Mouse (Mus musculus): ENCODE data around the gene Zfp1.

Gene Zfp1

DNA sequence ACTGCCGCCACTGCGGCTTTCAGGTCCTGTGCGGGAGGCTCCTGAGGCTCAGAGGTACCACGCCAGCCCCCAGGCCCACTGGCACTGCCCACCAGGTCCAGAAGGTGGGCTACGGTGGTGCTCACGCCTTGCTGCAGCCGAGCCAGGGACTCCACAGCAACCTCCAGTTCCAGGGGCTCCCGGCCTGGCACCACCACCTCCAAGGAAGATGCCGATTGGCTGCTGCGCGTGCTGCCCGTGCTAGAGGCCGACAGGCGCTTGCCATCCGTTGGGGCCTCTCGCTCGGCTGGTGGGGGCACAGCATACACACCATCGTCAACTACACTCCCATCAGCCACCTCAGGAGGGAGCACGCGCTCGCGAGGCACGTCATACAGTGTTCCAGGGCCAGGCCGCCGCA is 70.6 kb downstream of the Zfp1 start:
- DNase-seq (ENCODE audit: low spot score): no peak

DNA sequence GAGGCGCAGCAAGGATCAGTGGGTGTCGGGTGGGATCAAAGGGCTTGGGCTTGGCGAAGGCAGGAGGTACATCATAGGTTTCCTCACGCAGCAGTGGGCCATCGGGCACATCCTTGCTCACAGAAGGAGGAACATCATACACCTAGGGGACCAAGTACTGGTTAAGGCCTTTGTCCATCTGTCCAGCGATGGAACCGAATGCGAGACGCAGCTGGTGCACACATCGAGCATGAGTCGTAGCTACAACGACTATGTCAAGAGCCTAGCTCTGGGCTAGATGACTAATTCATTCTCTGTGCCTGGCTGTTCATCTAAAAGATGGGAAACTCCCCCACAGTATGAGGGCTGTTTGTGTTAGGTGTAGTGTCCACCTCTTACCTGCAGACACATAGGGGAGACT is 71.1 kb downstream of the Zfp1 start:
- no peak for DNase-seq (ENCODE audit: low spot score)

DNA sequence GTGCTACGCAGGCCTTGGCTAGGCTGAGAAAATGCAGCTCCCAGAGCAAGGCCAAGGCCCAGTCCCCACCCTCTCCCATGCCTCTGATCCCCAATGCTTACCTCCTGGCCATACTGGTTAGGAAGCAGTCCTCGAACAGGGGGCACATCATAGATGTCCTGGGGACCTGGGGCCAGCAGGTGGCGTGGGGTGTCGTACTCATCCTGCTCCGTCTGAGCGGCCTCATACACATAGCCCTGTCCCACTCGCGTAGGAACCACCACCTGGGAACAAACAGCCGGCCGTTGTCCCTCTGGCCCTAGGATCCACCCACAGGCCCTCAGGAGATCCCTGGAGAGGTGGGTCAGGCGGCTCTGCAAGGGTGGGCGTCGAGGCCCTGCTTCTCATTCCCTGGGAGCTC is 72.3 kb downstream of the Zfp1 start:
- DNase-seq (ENCODE audit: low spot score): no peak

DNA sequence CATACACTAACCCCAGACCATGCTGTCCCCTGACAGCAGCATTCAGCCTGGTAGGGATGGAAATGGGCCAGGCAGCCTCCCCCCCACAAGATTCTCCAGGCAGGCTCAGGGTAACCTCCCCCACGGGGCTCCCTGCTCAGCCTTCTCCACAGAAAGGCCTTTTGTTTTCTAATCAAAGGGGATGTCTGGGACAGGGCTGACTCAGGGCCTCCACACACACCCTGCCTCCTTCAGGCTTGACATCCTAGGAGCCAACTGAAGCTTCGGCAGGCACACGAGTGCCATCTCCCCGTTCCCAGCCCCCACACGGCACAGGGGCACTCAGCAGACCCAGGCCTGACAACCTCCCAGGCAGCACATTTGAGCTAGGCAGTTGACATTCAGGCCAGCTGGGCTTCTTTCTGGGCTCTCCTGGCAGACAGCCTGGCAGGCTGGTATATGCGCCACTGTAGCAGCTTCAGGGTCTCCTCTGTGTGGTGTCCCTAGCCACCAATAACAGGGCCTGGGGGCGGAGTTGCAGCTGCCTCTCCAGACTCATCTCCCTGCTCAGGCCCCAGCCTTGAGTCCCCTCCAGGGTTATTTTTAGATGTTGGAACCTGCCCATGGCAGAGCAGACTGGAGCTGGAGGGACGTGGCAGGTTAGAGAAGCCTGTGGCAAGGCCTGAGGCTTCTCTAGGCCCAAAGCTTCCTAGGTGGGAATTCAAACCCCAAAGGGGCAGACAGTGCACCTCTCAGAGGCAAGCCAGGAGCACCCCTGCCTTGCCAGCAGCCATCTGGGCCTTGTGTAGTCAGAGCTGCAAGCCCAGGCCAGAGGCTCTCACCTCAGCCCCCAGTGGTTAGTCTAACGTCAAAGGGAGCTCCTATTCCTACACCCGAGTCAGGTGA is 73.6 kb downstream of the Zfp1 start:
- no peak for DNase-seq (ENCODE audit: low spot score)

DNA sequence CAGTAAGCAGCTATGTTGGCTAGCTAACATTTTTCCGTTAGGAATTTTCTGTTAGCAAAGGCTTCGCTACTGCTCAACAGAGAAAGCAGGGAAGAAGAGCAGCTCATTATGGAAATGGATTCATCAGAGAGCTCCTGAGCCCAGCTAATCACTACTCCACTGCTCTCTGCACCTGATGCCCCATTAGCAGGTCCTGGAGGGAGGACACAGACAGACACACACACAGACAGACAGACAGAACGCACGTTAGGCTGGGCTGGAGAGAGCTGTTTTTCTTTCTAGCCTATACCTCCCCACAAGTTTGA is 74.2 kb downstream of the Zfp1 start:
- no peak for DNase-seq (ENCODE audit: low spot score)

DNA sequence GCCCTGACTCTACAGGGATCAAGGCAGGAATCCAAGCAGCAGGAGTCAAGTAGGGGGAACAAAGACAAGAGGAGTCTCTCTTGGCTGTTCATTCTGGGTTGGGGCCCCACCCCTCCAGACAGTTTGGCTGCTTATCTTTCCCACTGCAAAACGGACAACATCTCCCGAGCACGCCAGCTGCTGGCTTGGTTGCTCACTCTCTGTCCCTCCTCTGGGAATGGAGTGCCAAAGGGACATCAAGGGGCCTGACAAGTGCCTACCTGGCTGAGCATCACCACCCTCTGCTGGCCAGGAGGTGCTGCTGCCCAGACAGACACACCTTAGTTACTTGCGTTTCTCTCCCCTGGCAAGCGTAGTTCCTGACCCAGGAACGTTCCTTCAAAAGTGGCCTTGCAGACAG is 74.7 kb downstream of the Zfp1 start:
- DNase-seq (ENCODE audit: low spot score): no peak

DNA sequence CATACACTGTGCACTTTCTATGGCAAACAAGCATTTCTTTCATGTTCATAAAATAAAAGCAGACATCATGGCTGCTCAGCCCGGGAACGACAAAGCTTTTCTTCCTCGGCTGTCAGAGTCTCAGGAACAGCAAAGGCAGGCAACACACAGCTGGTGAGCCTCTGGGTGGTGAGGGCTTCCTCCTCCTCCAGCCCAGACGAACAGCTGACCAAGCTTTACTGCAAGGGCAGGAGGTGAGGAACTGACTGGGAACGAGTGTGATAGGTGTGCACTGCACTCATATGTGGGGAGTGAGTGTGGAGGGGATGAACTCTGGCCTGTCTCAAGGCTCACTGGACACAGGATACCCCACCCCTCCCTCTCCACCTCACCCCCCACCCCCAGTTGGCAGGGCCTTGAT is 75.7 kb downstream of the Zfp1 start:
- no peak for DNase-seq (ENCODE audit: low spot score)

DNA sequence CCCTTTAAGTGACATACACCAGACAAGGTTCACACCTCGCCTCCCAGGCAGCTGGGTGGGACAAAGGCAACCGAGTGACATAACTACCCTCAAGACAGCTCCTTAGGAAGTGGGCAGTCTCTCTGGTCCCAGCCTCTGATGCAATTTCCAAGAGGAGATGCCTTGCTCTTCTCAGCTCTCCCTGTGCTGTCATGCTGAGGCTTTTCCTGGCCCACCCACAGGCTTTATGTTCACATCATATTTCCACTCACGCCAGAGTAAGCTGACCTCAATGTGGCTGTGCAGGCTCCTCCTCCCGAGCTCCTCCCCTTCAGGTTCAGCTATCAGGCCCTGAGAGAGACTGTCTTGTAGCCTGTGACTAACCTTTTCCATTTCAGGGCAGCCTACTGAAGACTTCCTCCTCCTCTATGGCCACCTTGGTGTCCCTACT is 76.9 kb downstream of the Zfp1 start:
- no peak for DNase-seq (ENCODE audit: low spot score)
